Mouse (Mus musculus) layer of hippocampus, adult 8-10 months (tissue): Measurements from ENCODE around the gene Gm49361. TPM values are rescaled to one million over a fixed set of nuclear protein-coding genes. Genes with fewer than 3 reads are reported as not detected.

Experiments used
- DNase-seq, 2 experiments: peaks; one replicate each; pipeline ENCODE4 v3.0.0; 2022; ENCODE audit warnings: low spot score in 2 of 2
- total RNA-seq, 4 experiments: library from RNA; stranded (reverse); gene quantifications; 2 replicates each; pipeline ENCODE4 v1.2.4; 2022

Gene Gm49361
- total RNA-seq, 4 experiments from 2014 or later: 2.2 to 4.5 (median 3.4) TPM

- no peak for DNase-seq
Measured at GRCm38 (mm10) chr14:57730527-57730926, 15.4 kb downstream of the Gm49361 start.

GRCm38 (mm10) chr14:57729975-57730499 is 15.9 kb downstream of the Gm49361 start:
- no peak for DNase-seq

DNA sequence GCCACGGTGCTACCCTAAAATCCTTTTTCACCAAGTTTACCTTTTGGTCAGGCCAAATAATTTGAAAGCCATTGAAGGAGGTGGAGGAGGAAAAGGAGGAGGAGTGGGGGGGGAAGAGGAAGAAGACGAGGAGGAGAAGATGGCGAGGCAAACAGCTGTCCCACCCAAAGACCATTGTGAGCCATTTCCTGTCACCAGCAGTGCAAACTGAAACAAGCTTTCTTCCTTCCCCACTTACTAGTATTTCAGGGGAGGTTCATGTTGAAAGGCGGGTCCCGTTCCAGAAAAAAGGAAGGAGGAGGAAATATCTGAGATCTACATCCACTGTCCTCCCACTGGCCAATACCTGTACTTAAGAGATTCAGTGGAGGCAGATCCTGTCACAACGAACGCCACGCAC is 16.5 kb downstream of the Gm49361 start:
- no peak for DNase-seq

GRCm38 (mm10) chr14:57726172-57726571 is 19.7 kb downstream of the Gm49361 start:
- no peak for DNase-seq

GRCm38 (mm10) chr14:57724473-57724872 is 21.4 kb downstream of the Gm49361 start:
- DNase-seq: peak; percentile 63 to 75

DNA sequence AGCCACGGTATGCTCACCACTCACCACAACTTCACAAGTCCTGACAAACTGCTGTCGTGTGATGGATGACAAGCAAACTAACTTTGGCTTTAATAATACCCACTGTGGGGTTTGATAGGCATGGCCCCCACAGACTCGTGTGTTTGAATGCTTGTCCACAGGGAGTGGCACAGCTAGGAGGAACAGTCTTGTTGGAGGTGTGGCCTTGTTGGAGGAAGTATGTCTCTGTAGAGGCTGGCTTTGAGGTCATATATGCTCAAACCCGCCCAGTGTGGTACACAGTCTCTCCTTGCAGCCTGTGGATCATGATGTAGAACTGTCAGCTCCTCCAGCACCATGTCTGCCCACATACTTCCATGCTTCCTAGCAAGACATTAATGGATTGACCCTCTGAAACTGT is 27.7 kb downstream of the Gm49361 start:
- DNase-seq: no peak

- no peak for DNase-seq
Measured at GRCm38 (mm10) chr14:57716601-57717245, 29.2 kb downstream of the Gm49361 start.

DNA sequence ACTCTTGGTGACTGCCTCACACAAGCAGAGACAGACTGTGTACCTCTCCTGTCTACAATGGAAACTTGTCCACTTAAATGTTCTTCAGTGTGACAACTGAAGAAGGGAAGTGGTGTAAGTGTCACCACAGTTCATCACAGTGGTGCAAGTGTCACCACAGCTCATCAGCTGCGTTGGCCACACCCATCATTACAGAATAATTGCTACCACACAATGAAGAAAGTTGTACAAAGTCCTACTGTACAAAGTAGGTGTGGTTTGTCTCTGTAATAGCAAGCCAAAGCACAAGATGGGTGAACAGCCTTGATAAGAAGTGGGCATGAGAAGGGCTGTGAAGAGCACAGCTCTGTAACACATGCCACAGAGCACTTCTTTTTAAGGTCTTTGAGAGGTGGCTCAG is 33.0 kb downstream of the Gm49361 start:
- no peak for DNase-seq

DNA sequence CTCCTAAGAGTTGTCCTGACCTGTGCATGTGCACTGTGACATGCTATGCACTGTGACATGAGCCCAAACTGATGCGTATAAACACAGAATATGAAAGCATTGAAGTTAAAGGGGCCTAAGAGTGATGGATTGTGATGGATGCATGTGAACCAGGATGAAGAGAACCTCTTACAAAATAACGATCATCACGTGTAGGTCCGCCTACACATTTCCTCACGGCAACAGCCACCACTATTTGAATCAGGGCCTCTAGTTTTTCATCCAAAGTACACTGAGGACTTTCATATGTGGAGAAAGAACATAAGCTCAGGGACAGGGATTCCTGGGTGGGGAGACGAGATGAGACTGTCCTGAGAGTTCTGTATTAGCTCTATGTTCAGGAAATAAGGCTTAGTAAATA is 34.8 kb downstream of the Gm49361 start:
- DNase-seq: no peak

GRCm38 (mm10) chr14:57709171-57709570 is 36.7 kb downstream of the Gm49361 start:
- DNase-seq: no peak

- DNase-seq: no peak
Measured at GRCm38 (mm10) chr14:57708580-57708979, 37.3 kb downstream of the Gm49361 start.

- DNase-seq: no peak
Measured at GRCm38 (mm10) chr14:57707100-57707893, 38.6 kb downstream of the Gm49361 start.

GRCm38 (mm10) chr14:57706760-57707099 is 39.2 kb downstream of the Gm49361 start:
- DNase-seq: no peak

- no peak for DNase-seq
Measured at GRCm38 (mm10) chr14:57705759-57706158, 40.1 kb downstream of the Gm49361 start.

DNA sequence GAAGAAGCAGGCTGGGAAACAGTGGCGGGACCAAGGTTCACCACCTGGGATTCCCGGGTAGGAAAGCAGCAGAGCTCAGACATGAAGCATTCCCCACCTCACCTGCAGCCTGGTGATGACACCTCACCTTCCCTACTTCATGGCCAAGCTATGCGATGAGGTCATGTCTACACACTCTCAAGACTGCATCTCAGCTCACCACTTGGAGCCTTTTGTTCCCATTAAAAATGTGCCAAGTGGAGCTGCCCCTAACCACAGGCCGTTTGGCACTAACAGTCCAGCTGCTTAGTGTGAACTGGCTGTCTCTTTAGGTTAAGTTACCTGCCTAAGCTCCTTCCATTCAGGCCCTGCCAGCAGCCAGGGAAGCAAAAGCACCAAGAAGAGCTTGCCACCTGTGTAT is 40.8 kb downstream of the Gm49361 start:
- DNase-seq: no peak

DNA sequence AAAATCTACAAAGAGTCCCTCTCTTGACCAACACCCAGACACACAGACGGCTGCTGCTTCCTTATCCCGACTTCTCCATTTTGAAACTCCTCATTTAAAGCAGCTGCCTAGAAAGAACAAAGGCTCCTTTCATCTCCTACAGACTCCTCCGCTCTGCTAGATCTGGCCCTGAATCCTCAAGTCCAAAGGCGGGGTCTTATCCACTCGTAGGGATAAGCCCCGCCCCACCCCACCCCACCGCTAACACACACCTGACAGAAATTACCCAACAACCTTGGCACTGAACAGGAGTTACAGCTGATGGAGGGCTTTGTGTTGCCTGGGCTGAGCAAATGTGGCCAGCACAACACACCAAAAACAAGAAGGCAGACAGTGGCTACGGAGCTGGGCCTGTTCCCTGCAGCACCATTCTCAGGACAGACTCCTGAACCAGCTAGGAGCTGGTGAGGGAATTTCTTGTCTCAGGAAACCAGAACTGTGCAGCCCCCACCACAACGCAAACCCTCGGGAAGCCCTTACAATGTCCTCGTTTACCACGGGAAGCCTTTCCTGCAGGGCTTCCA is 43.9 kb downstream of the Gm49361 start:
- no peak for DNase-seq

DNA sequence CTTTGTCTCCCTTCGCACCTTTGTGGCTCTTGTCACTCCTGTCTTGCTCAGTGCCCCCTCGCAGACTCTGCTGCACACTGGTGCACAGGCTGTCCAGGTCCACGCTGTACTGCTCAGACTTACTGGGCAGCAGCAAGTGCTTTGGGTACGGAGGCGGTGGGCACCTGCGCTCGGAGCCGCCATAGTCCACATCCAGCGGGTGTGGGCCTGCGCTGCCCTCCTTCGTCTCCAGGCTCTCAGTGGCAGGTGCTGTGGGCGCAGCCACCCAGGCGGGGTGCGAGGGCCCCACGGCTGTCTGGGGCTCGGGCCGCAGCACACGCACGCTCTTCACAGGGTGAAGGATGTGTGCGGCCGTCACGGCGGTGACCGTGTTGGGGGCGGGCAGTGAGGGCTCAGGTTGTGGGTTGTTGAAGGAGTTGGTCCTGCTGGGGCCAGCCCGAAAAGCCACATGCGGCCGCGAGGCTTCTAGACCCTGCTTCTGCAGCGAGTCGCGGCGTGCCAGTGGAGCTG is 46.4 kb downstream of the Gm49361 start:
- DNase-seq: no peak

DNA sequence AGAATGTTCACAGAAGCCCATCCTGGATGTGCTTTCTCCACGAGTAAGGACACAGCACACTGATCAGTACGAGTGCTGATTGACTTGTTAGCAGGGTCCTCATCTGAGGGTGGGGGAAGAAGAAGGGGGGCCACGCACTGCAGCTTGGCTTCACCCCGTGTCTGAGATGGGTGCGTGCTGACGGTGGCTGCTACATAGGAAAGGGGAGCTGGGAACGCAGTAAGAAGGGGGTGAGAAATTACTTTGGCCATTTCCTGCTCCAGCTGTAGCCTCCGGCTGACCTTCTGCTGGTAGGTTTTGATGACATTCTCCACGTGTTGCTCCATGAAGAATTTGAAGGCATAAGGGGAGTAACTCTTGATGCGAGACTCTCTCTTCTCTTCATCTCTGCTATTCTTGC is 46.9 kb downstream of the Gm49361 start:
- no peak for DNase-seq

GRCm38 (mm10) chr14:57696066-57696465 is 49.8 kb downstream of the Gm49361 start:
- no peak for DNase-seq

DNA sequence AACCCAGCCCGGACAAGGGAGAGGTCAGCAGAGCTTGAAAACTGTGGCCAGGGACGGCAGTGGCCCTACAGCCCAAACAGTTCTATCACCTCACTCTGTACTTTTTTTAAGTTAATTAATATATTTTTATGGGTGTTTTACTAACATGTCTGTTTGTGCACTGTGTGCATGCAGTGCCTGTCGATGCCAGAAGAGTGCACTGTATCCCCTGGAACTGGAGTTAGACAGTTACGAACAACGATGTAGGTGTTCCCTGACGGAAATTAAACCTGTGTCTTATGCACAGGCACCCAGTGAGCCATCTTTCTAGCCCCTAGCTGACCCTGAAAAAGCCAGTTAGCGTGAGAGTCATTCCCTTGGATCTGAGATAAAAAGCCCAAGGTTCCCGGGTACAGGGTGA is 50.4 kb downstream of the Gm49361 start:
- DNase-seq: no peak

DNA sequence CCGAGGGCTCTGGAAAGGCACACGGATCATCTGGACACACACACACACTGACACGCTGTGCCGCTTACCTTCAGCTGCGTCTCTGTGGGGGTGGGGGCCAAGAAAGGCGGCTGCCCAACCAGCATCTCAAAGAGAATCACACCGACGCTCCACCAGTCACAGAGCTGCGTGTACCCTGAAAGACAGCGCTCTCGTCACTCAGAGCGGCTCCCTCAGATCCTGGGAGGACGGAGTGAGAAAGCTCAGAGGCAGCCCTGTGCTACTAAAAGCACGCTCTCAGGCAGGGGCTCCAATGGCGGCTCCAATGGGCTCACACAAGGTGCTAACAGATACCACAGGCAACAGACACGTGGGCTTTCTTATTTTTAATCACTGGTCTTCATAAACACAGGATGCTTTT is 51.7 kb downstream of the Gm49361 start:
- no peak for DNase-seq

GRCm38 (mm10) chr14:57692517-57693130 is 53.3 kb downstream of the Gm49361 start:
- no peak for DNase-seq
